Mouse (Mus musculus) bone marrow, adult 2 months (tissue): ENCODE measurements at regions not wholly inside any gene's neighbourhood (a gene's known extent, or its start where the extent isn't known, plus 50 kb on each side); places are given as distances from the start of the nearest gene placed in this dataset.

ENCODE experiments used
- H3K27ac ChIP-seq: fragments of 200-500 bp; 2 replicates; pipeline ENCODE4 v1.5.1; 2012; ENCODE audit warnings: low read depth, mild to moderate bottlenecking, control low read depth, inconsistent platforms, low read length; ENCODE audit not compliant: control insufficient read depth, poor library complexity, insufficient read depth
- H3K4me1 ChIP-seq: fragments of 200-500 bp; 2 replicates; pipeline ENCODE4 v1.6.1; 2011; ENCODE audit warnings: low read length; ENCODE audit not compliant: control insufficient read depth, insufficient read depth
- H3K4me3 ChIP-seq: fragments of 200-500 bp; replicated peaks from 2 replicates; pipeline ENCODE3; 2011; ENCODE audit warnings: mild to moderate bottlenecking, low read depth, low read length, control low read depth; ENCODE audit not compliant: control insufficient read depth
- CTCF ChIP-seq: fragments of 200-500 bp; IDR thresholded peaks from 2 replicates; pipeline ENCODE4 v1.5.1; 2011; ENCODE audit warnings: low read length, control low read depth; ENCODE audit not compliant: control insufficient read depth, insufficient read depth
- POLR2A ChIP-seq: fragments of 200-500 bp; IDR thresholded peaks from 2 replicates; pipeline ENCODE4 v1.6.1; 2011; ENCODE audit warnings: low read depth, mild to moderate bottlenecking, control low read depth, low read length, borderline replicate concordance; ENCODE audit not compliant: control insufficient read depth
- WGBS: fragments of 180-500 bp; shearing (Covaris S2); methylation state at CpG from one replicate; pipeline ENCODE4 v1.1.7; 2018; 5-methylcytosine and 5-hydroxymethylcytosine counted together

- Histone ChIP-seq H3K4me1 (no peaks in the 10 kb centered on the region), H3K4me3 (no peak overlapping the region), H3K27ac (no peak overlapping the region)
- 9% methylated on average over 4 of the region's 4 CpGs for WGBS
- TF ChIP-seq CTCF (no peak), POLR2A (no peak)
Measured at GRCm38 (mm10) chr14:25243289-25243688, 215.7 kb upstream of the Zmiz1 start.

DNA sequence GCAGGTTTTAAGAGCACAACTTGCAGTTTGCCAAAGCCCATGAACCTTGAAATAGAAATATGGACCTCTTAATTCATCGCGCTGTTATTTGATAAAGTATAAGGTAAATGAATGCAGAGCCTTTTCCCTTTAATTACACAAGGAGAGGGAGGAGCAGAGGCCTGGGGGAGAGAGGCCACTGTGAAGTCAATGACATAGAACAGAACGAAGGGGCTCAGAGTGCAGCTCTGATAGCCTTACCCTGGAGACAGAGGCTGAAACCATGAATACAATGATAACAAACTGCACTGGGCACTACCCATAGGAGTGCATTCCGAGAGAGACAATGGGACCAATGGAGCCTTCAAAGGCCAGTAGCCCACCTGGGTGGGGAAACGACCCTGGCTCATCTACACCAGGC is 215.3 kb upstream of the Zmiz1 start:
- TF ChIP-seq CTCF = no peak
- no peak for TF ChIP-seq POLR2A
- no peak overlapping the region for H3K27ac ChIP-seq
- H3K4me1 ChIP-seq = no peaks in the 10 kb centered on the region
- H3K4me3 ChIP-seq = no peak overlapping the region
- whole genome bisulfite sequencing = 53% methylated on average over 5 of the region's 5 CpGs

- Histone ChIP-seq H3K27ac (no peak overlapping the region), H3K4me3 (no peak overlapping the region), H3K4me1 (no peaks in the 10 kb centered on the region)
- WGBS = 82% methylated on average over 6 of the region's 6 CpGs
- TF ChIP-seq POLR2A (no peak), CTCF (no peak)
Measured at GRCm38 (mm10) chr14:25244841-25245240, 214.1 kb upstream of the Zmiz1 start.

DNA sequence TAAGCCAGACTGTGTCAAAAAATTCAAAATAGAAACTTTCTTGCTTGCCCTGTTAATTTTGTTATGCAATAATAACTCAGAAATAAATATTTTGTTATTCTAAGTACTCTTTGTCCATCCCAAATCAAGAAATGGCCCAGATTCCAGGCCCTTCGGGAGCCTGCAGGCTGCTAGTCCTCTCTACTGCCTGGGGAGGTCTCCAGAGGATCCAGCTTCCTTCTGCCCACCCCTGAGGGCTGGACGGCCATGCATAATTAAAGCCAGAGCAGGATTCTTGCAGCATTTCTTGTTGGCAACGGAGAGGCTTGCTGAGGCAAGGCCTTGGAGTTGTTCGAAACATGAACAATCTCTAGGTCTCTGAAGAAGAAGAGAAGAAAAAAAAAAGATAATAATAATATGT is 213.3 kb upstream of the Zmiz1 start:
- 76% methylated on average over 4 of the region's 4 CpGs for WGBS
- no peak overlapping the region for H3K4me3 ChIP-seq
- no peak for TF ChIP-seq CTCF
- no peak for TF ChIP-seq POLR2A
- no peaks in the 10 kb centered on the region for H3K4me1 ChIP-seq
- no peak overlapping the region for H3K27ac ChIP-seq

DNA sequence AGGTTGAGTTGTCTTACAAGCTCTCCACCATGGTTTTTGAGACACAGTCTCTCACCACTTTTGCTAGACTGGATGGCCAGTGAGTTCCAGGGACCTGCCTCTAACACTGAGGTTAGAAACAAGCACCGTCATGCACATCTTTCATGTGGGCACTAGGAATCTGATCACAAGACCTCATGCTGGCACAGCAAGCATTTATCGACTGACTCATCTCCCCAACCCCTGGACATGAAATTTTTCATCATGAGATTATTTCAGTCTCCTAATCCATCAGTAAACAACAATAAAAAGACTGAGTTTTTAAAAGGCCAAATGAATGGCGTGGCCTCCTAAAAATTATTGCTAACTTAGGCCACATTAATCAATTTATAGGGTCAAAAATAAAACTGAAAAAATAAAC is 210.0 kb upstream of the Zmiz1 start:
- Histone ChIP-seq H3K4me3 (no peak overlapping the region), H3K4me1 (no peaks in the 10 kb centered on the region), H3K27ac (no peak overlapping the region)
- 81% methylated on average over 3 of the region's 3 CpGs for WGBS
- TF ChIP-seq CTCF = no peak
- no peak for TF ChIP-seq POLR2A

GRCm38 (mm10) chr14:25253016-25253850 is 205.8 kb upstream of the Zmiz1 start:
- Histone ChIP-seq H3K4me3 (no peak overlapping the region), H3K27ac (no peak overlapping the region), H3K4me1 (no peaks in the 10 kb centered on the region)
- no peak for TF ChIP-seq CTCF
- TF ChIP-seq POLR2A = no peak
- 91% methylated on average over 15 of the region's 15 CpGs for WGBS

- no peaks in the 10 kb centered on the region; the same call in 1 of the 2 replicates for H3K4me1 ChIP-seq
- H3K4me3 ChIP-seq = no peak overlapping the region
- WGBS = 73% methylated on average over 1 of the region's 1 CpGs
- no peak for TF ChIP-seq CTCF
- TF ChIP-seq POLR2A = no peak
- no peak overlapping the region for H3K27ac ChIP-seq
Measured at GRCm38 (mm10) chr14:25263121-25263520, 195.9 kb upstream of the Zmiz1 start.

DNA sequence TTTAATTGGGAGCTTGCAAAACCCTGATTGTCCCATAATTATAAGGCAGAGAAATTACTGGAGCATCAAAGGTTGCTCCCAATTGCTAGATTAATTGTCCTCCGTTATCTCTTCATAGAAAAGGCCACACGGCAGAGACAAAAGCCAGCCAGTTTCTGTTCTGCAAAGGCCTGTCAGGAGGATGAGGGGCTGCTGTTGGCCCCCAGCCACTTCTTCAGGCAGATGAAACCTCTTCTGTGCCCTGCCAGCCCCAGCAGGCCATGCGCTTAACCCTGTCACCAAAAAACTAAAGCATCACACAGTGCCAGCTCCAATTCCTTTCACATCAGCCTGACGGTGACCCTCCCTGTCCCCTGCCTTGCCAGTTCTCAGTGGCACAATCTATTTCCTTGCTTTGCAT is 192.1 kb upstream of the Zmiz1 start:
- H3K4me1 ChIP-seq = no peaks in the 10 kb centered on the region
- 83% methylated on average over 4 of the region's 4 CpGs for WGBS
- H3K4me3 ChIP-seq = no peak overlapping the region
- H3K27ac ChIP-seq = no peak overlapping the region
- TF ChIP-seq CTCF = no peak
- no peak for TF ChIP-seq POLR2A

- no peak overlapping the region for H3K27ac ChIP-seq
- no peak for TF ChIP-seq POLR2A
- no peak for TF ChIP-seq CTCF
- H3K4me3 ChIP-seq = no peak overlapping the region
- WGBS = 82% methylated on average over 13 of the region's 13 CpGs
- H3K4me1 ChIP-seq = no peaks in the 10 kb centered on the region
Measured at GRCm38 (mm10) chr14:25268090-25268631, 190.8 kb upstream of the Zmiz1 start.
